Comparison of ENCODE assay signal across 8 mouse cellular contexts in genomic region chr11:101009046-101009887, GRCm38 (mm10). TPM values are rescaled to one million over a fixed set of nuclear protein-coding genes. Genes with fewer than 3 reads are reported as not detected.
DNase-seq lines count a peak whose midpoint lies in the region; ATAC-seq lines count a peak whose summit lies in the region.

Gene Atp6v0a1, plus strand, starts transcription at chr11:101009452.

- DNase-seq in NIH3T3 (ENCODE audit: low read depth), result peak; percentile 97
- peak; percentile 99 for DNase-seq in cerebellum, postnatal 10 days
- peak; percentile 97 for DNase-seq in frontal cortex, postnatal 10 days (ENCODE audit: low spot score in 2 of 2)
- DNase-seq in layer of hippocampus, postnatal 14 days (ENCODE audit: low spot score in 2 of 2), result peak; percentile 97 to 99
- DNase-seq in lung, postnatal 14 days, result peak; percentile 98
- peak; percentile 88 for DNase-seq in retina, adult 2 months (ENCODE audit: low read depth, low spot score)
- peak; percentile 96 for DNase-seq in thymus, postnatal 36 days

- peaks cover 20% of the 10 kb centered on the region for H3K4me1 ChIP-seq in hindbrain, embryonic 12.5 days

- ATAC-seq in hindbrain, embryonic 12.5 days (ENCODE audit: low FRiP score), result peak; percentile 99

- H3K4me2 ChIP-seq in hindbrain, embryonic 12.5 days (replicated peaks), result peak within 1 kb of the TSS; percentile 62

- H3K27ac ChIP-seq in hindbrain, embryonic 12.5 days, result peak within 1 kb of the TSS; percentile 85

- no peaks in the 10 kb centered on the region for H3K9me3 ChIP-seq in hindbrain, embryonic 12.5 days (replicated peaks)

- H3K36me3 ChIP-seq in hindbrain, embryonic 12.5 days, result peaks cover 14% of the 10 kb centered on the region

- H3K4me3 ChIP-seq in hindbrain, embryonic 12.5 days, result peak within 1 kb of the TSS; percentile 54

- under 1% methylated on average over 44 of the region's 44 CpGs for WGBS in hindbrain, embryonic 12.5 days

- peak within 1 kb of the TSS; percentile 59 for H3K9ac ChIP-seq in hindbrain, embryonic 12.5 days

- peaks cover 5% of the 10 kb centered on the region; the same call in 1 of the 2 replicates for H3K27me3 ChIP-seq in hindbrain, embryonic 12.5 days

RNA-seq across cellular contexts. Expression of gene Atp6v0a1, which starts in this region (rescaled TPM):
- polyA plus RNA-seq in hindbrain, embryonic 12.5 days (2016; fragmentation: Nextera tagmentation; extraction: Ambion mirVana), result 70.2 and 74.1 TPM in 2 replicates
- 100 to 1,000 TPM; 451 to 457 TPM for total RNA-seq in layer of hippocampus, postnatal 14 days (2021)

Comparison
In these comparisons a context has a peak if more than half of its experiments do, and no peak if none do; other contexts are left out.
1. Peak in every context shown above with its lines: DNase-seq, ATAC-seq, H3K4me3 ChIP-seq and H3K27ac ChIP-seq.